Mouse (Mus musculus): Measurements from ENCODE around the gene Pid1. TPM values are rescaled to one million over a fixed set of nuclear protein-coding genes. Genes with fewer than 3 reads are reported as not detected.

Pid1 gene
- 45.4 and 62.4 TPM in 2 replicates for polyA plus RNA-seq (2016; fragmentation: Nextera tagmentation; extraction: Ambion mirVana)

DNA sequence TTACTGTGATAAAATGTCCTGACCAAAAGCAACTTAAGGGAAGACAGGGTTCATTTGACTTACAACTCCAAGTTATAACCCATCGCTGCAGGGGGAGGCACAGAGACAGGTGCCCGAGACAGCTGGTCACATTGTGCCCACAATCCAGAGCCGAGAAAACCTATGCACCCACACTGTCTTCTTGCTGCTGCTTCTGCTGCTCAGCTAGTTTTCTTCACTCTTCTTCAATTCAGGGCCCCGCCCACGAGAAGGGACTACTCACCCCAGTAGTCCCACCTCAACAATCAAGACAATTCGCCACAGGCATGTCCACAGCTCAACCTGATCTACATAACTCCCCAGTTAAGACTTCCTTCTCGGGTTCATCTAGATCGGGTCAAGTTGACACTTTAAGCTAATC, at the start of gene Pid1:
Pid1 (minus strand) TSS at position 214 of the 400 bp plus-strand sequence.
- Histone ChIP-seq H3K27ac (replicated peaks) (no peak within 1 kb of the TSS), H3K36me3 (no peaks in the 10 kb centered on the region), H3K4me1 (no peaks in the 10 kb centered on the region), H3K27me3 (no peaks in the 10 kb centered on the region), H3K4me3 (no peak within 1 kb of the TSS), H3K9ac (replicated peaks) (no peak within 1 kb of the TSS), H3K4me2 (replicated peaks) (no peak within 1 kb of the TSS), H3K9me3 (no peaks in the 10 kb centered on the region)
- 90% methylated on average over 8 of the region's 8 CpGs for WGBS
- no peak for ATAC-seq (ENCODE audit: low FRiP score, low read depth)

DNA sequence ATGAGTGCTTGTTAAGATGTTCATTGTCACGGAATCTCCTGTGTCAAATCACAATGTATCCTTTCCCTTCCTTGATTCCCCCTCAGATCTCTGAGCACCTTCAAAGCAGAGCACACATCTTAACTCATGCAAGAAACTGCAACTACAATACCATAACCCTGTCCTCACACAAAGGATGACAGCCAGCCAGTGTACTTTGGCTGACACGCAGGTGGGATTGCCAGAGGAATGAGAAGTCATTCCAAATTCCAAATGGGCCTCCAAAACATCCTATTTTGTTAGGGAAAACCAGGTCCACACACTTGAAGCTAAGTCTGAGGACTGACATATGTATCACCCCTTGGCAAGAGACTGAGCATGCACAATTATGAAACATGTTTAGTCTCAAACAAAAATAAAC, 45.5 kb upstream of the Pid1 start:
- H3K9me3 ChIP-seq = no peaks in the 10 kb centered on the region
- no peaks in the 10 kb centered on the region for H3K27me3 ChIP-seq
- H3K4me2 ChIP-seq (replicated peaks) = no peak overlapping the region
- H3K27ac ChIP-seq (replicated peaks) = no peak overlapping the region
- 71% methylated on average over 2 of the region's 2 CpGs for WGBS
- H3K9ac ChIP-seq (replicated peaks) = no peak overlapping the region
- no peak overlapping the region for H3K4me3 ChIP-seq
- ATAC-seq (ENCODE audit: low FRiP score, low read depth) = no peak
- no peaks in the 10 kb centered on the region for H3K4me1 ChIP-seq
- no peaks in the 10 kb centered on the region for H3K36me3 ChIP-seq

DNA sequence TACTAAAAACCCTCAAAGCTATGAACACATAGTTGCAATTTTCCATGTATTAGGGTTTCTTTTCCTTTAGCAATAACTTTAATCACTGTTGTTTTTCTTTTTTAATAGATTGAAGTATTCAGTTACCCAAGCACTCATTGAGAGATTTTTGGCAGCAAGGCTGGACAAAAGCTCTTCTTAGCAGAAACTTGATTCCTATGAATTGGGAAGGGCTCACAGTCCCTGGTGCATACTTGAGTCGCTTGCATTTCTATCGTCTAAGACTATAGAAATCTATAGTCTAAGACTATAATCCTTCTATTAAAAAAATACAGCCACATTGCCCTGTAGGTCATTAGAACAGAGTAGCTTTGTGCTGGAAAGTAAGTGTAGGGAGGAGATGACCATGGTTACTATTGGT, 44.9 kb upstream of the Pid1 start:
- no peaks in the 10 kb centered on the region for H3K9me3 ChIP-seq
- no peak overlapping the region for H3K9ac ChIP-seq (replicated peaks)
- 76% methylated on average over 2 of the region's 2 CpGs for WGBS
- no peaks in the 10 kb centered on the region for H3K36me3 ChIP-seq
- no peaks in the 10 kb centered on the region for H3K27me3 ChIP-seq
- no peak overlapping the region for H3K4me2 ChIP-seq (replicated peaks)
- no peak overlapping the region for H3K4me3 ChIP-seq
- ATAC-seq (ENCODE audit: low FRiP score, low read depth) = no peak
- H3K4me1 ChIP-seq = no peaks in the 10 kb centered on the region
- H3K27ac ChIP-seq (replicated peaks) = no peak overlapping the region

DNA sequence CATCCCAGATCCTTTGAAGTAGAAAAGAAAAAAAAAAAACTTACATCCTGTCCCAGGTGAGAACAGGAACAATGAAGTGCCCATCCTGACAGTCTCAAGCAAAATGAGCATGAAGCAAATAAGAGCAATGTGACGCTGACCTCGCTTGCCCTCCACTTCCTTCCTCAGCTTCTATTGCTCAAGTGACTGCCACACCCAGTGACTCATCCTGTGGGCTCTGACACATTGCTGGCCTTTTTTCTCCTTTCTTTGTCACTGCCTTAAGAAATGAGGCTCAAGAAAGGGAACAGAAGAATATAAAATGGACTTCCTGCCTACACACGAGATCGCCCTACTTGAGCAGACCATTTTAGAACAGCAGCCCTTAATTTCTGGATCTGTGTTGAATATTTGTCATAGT, 42.9 kb upstream of the Pid1 start:
- Histone ChIP-seq H3K4me1 (no peaks in the 10 kb centered on the region), H3K36me3 (no peaks in the 10 kb centered on the region), H3K9ac (replicated peaks) (no peak overlapping the region), H3K4me3 (no peak overlapping the region), H3K27ac (replicated peaks) (no peak overlapping the region), H3K27me3 (no peaks in the 10 kb centered on the region), H3K9me3 (no peaks in the 10 kb centered on the region), H3K4me2 (replicated peaks) (no peak overlapping the region)
- WGBS = 82% methylated on average over 4 of the region's 4 CpGs
- ATAC-seq (ENCODE audit: low FRiP score, low read depth) = no peak

DNA sequence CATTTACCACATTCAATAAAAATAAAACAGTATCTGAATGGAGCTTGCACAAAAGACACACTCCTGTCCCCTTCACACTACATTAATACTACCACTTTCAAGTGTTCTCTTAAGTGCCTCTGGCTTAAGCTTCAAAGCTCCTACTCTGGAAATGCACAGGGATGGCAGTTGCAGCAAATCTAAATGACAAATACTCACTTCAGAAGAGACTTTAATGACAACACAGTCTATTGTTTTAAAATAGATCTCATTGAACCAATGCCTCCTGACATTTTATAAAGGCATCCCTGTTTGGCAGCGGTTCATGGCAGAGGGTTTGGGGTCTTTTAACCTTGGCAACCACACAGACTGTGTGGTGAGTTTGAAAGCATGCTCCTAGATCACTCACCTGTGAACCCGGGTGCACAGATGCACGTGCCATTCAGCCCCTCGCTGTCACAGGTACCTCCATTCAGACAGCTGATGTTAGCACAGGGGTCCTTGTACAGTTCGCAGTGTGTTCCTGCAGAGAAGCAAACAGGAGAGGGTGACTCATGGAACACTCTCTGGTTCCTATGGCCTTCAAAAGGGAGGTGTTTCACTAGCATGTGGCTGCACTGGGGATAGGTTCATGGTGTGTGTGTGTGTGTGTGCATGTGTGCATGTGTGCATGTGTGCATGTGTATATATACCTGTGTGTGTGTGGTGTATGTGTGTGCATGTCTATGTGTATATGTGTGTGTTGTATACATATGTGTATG, 41.7 kb upstream of the Pid1 start:
- Histone ChIP-seq H3K4me3 (no peak overlapping the region), H3K27ac (replicated peaks) (no peak overlapping the region), H3K4me2 (replicated peaks) (no peak overlapping the region), H3K9ac (replicated peaks) (no peak overlapping the region), H3K4me1 (no peaks in the 10 kb centered on the region), H3K27me3 (no peaks in the 10 kb centered on the region), H3K9me3 (no peaks in the 10 kb centered on the region), H3K36me3 (no peaks in the 10 kb centered on the region)
- 85% methylated on average over 5 of the region's 5 CpGs for WGBS
- no peak for ATAC-seq (ENCODE audit: low FRiP score, low read depth)

DNA sequence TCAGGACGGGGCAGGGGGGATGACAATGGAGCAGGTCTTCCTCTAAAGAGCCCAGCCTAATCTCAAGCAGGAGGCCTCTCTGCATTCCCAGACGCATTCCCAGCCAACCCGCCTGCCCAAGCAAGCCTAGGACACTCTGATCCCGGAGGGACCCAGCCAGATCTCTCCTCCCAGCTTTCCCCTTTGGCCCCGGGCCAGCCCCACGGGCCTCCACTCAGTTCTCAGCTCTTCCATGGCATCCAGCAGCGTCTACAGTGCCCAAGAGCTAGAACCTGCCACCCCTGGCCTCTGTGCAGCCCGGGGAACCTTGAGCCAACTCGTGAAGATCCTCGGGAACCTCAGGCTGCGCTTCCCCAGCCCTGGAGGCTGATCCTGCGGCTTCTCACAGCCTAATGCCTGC, 40.9 kb upstream of the Pid1 start:
- no peak for ATAC-seq (ENCODE audit: low FRiP score, low read depth)
- Histone ChIP-seq H3K27ac (replicated peaks) (no peak overlapping the region), H3K4me3 (no peak overlapping the region), H3K27me3 (no peaks in the 10 kb centered on the region), H3K9ac (replicated peaks) (no peak overlapping the region), H3K9me3 (no peaks in the 10 kb centered on the region), H3K4me2 (replicated peaks) (no peak overlapping the region), H3K4me1 (no peaks in the 10 kb centered on the region), H3K36me3 (no peaks in the 10 kb centered on the region)
- WGBS = 54% methylated on average over 12 of the region's 12 CpGs

DNA sequence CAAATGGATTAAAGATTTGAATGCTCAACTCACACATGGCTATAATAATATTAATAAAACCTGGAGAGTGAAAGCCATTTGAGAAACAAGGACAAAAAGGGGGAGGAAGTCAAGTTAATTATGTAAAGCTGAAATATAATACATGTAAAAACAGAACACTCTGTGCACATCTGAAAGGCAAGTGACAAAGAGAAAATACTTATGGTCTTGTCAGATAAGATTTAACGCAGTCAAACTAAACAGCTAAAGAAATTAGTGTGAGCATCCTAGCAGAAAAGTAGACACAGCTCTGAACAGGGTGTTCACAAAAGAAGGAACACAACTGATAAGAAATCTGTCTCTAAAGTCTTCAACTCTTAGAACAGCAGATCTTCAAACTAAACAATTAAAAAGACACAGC, 38.2 kb upstream of the Pid1 start:
- WGBS = 77% methylated on average over 1 of the region's 1 CpGs
- Histone ChIP-seq H3K9ac (replicated peaks) (no peak overlapping the region), H3K9me3 (no peaks in the 10 kb centered on the region)

DNA sequence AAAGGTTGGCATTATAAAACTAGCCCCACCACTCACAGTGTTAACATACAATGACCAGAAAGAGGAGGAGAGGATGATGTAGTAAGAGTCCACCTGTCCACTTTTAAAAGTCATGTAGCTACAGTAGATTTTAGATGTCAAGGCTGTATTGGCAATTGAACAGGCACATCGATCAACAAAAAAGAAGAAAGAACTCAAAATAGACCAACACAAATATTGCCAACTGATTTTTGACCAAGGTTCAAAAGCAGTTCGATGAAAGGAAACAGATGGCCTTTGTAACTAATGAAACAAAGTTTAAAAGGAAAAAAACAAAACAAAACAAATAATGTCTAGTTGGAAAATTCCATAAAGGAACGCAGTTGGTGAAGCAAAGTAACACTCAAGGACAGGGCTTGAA, 35.7 kb upstream of the Pid1 start:
- Histone ChIP-seq H3K36me3 (no peaks in the 10 kb centered on the region), H3K4me1 (no peaks in the 10 kb centered on the region), H3K4me3 (no peak overlapping the region), H3K4me2 (replicated peaks) (no peak overlapping the region), H3K9me3 (no peaks in the 10 kb centered on the region), H3K9ac (replicated peaks) (no peak overlapping the region), H3K27me3 (no peaks in the 10 kb centered on the region), H3K27ac (replicated peaks) (no peak overlapping the region)
- WGBS = 81% methylated on average over 3 of the region's 3 CpGs
- no peak for ATAC-seq (ENCODE audit: low FRiP score, low read depth)

More for the DNA sequence above, 38.2 kb upstream of the Pid1 start:
- no peak overlapping the region for H3K27ac ChIP-seq (replicated peaks)
- no peak for ATAC-seq (ENCODE audit: low FRiP score, low read depth)
- H3K4me2 ChIP-seq (replicated peaks) = no peak overlapping the region
- no peaks in the 10 kb centered on the region for H3K4me1 ChIP-seq
- H3K4me3 ChIP-seq = no peak overlapping the region
- H3K27me3 ChIP-seq = no peaks in the 10 kb centered on the region
- no peaks in the 10 kb centered on the region for H3K36me3 ChIP-seq

DNA sequence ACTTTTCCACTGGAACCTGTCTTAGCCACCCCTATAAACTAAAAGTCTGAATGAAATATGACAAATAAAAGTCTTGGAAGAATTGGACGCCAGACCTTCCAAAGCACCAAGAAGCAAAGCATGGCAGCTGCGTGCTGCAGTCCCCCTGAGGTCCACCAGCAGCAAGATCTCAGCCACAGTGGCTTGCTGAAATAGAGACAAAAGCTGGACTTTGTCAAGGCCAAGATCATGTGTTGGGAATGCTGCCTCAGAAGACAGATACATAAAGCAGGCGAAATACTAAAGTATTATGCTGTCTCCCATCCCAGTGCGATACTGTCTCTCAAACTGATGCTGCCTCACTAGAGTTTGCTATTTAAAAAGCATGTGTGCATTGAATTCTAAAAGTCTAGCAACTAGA, 35.1 kb upstream of the Pid1 start:
- Histone ChIP-seq H3K27me3 (no peaks in the 10 kb centered on the region), H3K9ac (replicated peaks) (no peak overlapping the region), H3K4me3 (no peak overlapping the region), H3K27ac (replicated peaks) (no peak overlapping the region), H3K4me1 (no peaks in the 10 kb centered on the region), H3K36me3 (no peaks in the 10 kb centered on the region), H3K9me3 (no peaks in the 10 kb centered on the region), H3K4me2 (replicated peaks) (no peak overlapping the region)
- no peak for ATAC-seq (ENCODE audit: low FRiP score, low read depth)
- WGBS = 96% methylated on average over 4 of the region's 4 CpGs

DNA sequence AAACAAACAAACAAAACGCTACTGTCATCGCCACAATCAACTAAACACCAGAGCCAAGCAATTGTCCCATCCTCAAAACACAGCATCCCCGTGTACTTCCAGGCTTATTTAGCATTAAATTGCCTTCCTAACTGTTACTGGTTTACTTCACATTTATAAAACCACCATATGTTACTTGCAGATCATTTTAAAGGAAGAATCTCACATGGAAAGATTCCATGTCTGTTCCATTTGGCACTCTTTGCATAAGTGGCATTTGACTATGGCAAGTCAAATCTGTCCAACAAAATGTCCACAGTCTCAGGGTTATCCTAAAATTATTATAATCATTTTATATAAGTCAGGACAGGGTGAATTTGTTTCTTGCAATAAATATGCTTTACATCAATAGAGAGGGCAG, 32.8 kb upstream of the Pid1 start:
- Histone ChIP-seq H3K4me3 (no peak overlapping the region), H3K4me1 (no peaks in the 10 kb centered on the region), H3K4me2 (replicated peaks) (no peak overlapping the region), H3K36me3 (no peaks in the 10 kb centered on the region), H3K9ac (replicated peaks) (no peak overlapping the region), H3K27ac (replicated peaks) (no peak overlapping the region), H3K27me3 (no peaks in the 10 kb centered on the region), H3K9me3 (no peaks in the 10 kb centered on the region)
- WGBS = 79% methylated on average over 3 of the region's 3 CpGs
- no peak for ATAC-seq (ENCODE audit: low FRiP score, low read depth)

DNA sequence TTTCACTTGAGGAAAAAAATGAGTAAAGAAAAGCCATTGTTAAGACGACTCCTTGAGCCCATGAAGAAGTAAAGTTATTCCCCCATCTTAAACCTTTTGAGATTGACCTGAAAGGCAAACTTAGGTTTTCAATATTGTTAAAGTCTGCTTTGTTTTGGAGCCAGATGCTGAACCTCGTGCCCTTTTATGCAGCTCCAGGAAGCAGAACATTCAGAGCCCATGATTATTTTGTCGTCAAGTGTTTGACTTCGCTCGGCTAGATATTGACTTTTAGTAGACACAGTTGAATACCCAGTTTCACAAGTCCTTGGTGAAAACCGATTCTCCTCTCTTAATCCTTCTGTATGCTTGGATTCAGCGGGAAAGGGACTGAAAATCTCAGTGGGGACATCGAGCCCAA, 31.9 kb upstream of the Pid1 start:
- Histone ChIP-seq H3K4me1 (no peaks in the 10 kb centered on the region), H3K9ac (replicated peaks) (no peak overlapping the region)
- ATAC-seq (ENCODE audit: low FRiP score, low read depth) = no peak

DNA sequence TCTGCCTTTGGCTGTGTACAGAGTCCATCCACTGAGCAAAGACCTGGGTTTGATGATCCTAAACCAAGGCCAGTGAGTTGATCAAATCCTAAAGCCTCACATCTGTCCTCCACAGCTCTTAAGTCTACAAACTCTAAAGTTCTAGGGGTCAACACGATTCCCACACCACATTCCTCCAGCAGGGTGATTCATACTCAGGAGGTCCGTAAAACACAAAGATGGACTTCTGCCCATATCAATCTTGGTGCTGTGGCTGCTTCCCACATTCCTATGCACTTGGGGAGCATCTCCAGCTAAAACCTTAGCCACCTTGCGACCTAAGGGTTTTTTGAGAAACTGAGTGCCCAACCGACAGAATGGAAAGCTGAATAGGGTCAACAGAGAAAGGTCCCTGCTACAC, 27.0 kb upstream of the Pid1 start:
- 91% methylated on average over 4 of the region's 4 CpGs for WGBS
- H3K36me3 ChIP-seq = no peaks in the 10 kb centered on the region

More for the DNA sequence above, 31.9 kb upstream of the Pid1 start:
- Histone ChIP-seq H3K36me3 (no peaks in the 10 kb centered on the region), H3K9me3 (no peaks in the 10 kb centered on the region), H3K4me3 (no peak overlapping the region), H3K4me2 (replicated peaks) (no peak overlapping the region), H3K27ac (replicated peaks) (no peak overlapping the region), H3K27me3 (no peaks in the 10 kb centered on the region)
- WGBS = 69% methylated on average over 8 of the region's 8 CpGs

DNA sequence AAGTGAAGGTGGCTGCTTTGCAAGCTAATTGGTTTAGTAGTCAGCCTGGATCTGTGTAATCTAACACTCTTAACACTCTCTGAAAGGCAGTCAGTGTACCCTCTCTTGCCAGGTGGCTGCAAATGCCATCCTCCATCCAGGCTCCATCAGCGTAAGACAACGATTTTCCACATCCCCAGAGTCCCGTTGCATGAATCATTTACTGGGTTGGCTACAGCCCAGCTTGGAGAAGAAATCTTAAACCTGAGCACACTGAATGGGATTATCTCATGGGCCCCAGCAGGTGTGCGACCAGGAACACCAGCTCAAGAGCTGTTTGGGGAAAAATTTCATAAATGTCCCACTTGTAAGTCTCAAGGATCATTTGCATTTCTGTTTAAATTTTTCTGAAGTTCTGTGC, 23.6 kb upstream of the Pid1 start:
- H3K27me3 ChIP-seq = no peaks in the 10 kb centered on the region
- no peak overlapping the region for H3K4me3 ChIP-seq
- H3K9ac ChIP-seq (replicated peaks) = no peak overlapping the region
- 60% methylated on average over 4 of the region's 4 CpGs for WGBS
- H3K4me2 ChIP-seq (replicated peaks) = no peak overlapping the region
- peaks cover 3% of the 10 kb centered on the region; the same call in 1 of the 2 replicates for H3K4me1 ChIP-seq
- no peaks in the 10 kb centered on the region for H3K36me3 ChIP-seq
- ATAC-seq (ENCODE audit: low FRiP score, low read depth) = no peak
- H3K27ac ChIP-seq (replicated peaks) = no peak overlapping the region
- H3K9me3 ChIP-seq = no peaks in the 10 kb centered on the region

More for the DNA sequence above, 27.0 kb upstream of the Pid1 start:
- no peak overlapping the region for H3K4me2 ChIP-seq (replicated peaks)
- ATAC-seq (ENCODE audit: low FRiP score, low read depth) = no peak
- no peak overlapping the region for H3K27ac ChIP-seq (replicated peaks)
- H3K4me3 ChIP-seq = no peak overlapping the region
- no peaks in the 10 kb centered on the region for H3K4me1 ChIP-seq
- no peaks in the 10 kb centered on the region for H3K27me3 ChIP-seq
- H3K9ac ChIP-seq (replicated peaks) = no peak overlapping the region
- no peaks in the 10 kb centered on the region for H3K9me3 ChIP-seq

Measured in midbrain, embryonic 12.5 days (tissue).